Mouse (Mus musculus): ENCODE measurements at regions not wholly inside any gene's neighbourhood (a gene's known extent, or its start where the extent isn't known, plus 50 kb on each side); places are given as distances from the start of the nearest gene placed in this dataset.

DNA sequence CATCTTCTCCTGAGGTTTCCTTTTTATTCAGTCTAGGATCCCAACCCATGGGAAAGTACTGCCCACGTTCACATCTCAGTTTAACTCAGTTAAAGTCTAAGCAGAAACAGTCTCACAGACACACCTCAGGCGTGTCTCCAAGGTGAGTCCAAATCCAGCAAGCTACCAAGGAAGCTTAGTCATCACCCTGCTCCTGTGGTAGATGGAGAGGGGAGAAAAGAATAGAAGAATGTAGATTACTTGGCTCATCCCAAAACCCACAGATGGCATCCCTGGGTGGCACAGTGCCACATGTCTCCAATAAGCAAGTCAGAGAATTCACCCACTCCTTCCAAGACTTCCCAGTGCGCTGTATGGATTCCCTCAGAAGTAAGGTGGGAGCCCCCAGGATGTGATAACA, 199.2 kb downstream of the Pdcd6ip start:
- no peak for TF ChIP-seq CTCF (IDR thresholded peaks at IDR 0.05; ENCODE audit: low read depth)
- no peak for TF ChIP-seq EP300 (optimal IDR thresholded peaks at IDR 0.05)

All from stomach, postnatal 0 days (tissue).